Mouse (Mus musculus) megakaryocyte, embryonic 14.5 days (primary cell): ENCODE data around the gene Tubal3.

Experiments used
- FLI1 ChIP-seq: IDR thresholded peaks from 2 replicates; pipeline ENCODE4 v1.6.1; 2012; ENCODE audit warnings: low read length, inconsistent platforms, mixed read lengths
- GATA1 ChIP-seq: IDR thresholded peaks from 3 replicates; pipeline ENCODE4 v1.6.1; 2012; ENCODE audit warnings: mixed read lengths, low read length, inconsistent platforms, borderline replicate concordance

- TF ChIP-seq GATA1 (no peak), FLI1 (no peak)
These were observed 29.2 kb downstream of the Tubal3 start for GRCm38 (mm10) chr13:3947267-3947666.
